Mouse (Mus musculus) Patski (cell line): Measurements from ENCODE around the gene Gm21095. TPM values are rescaled to one million over a fixed set of nuclear protein-coding genes. Genes with fewer than 3 reads are reported as not detected.
"Not testable (repeated sequence)": the region's sequence is repeated elsewhere in the genome, so short reads cannot be mapped to it uniquely, and the experiment has no call there.

Experiments
- ATAC-seq: fragments of 100-300 bp; one replicate; pipeline ENCODE4 v1.8.0; 2021
- CTCF ChIA-PET: fragments of 350-600 bp; sonication (Branson Sonifier 250); formaldehyde crosslinking; loops from one replicate; lab custom pipeline; 2022; ENCODE audit warnings: inconsistent platforms; lab: Charles Lee
- POLR2A ChIA-PET: fragments of 350-600 bp; sonication (Branson Sonifier 250); formaldehyde crosslinking; loops from one replicate; lab custom pipeline; 2022; ENCODE audit warnings: antibody characterized with exemption, inconsistent platforms; lab: Charles Lee
- DNase-seq: peaks from one replicate; pipeline ENCODE4 v3.0.0-alpha.2; 2011; ENCODE audit warnings: low read depth, low spot score
- H3K27me3 ChIP-seq: fragments of 371-371 bp; one replicate; pipeline ENCODE4 v1.5.1; 2021
- in situ Hi-C: fragments of 300-500 bp; cut with MboI; formaldehyde crosslinking; loops from 3 replicates; pipeline ENCODE4 v1.11.1; 2018; ENCODE audit warnings: low pct_unique_long_range_greater_than_20kb, mixed read lengths
- polyA plus RNA-seq: library from polyadenylated mRNA; unstranded; gene quantifications from one replicate; pipeline ENCODE4 v1.2.3, GENCODE M21; 2021

Gene Gm21095
- not detected for polyA plus RNA-seq

DNA sequence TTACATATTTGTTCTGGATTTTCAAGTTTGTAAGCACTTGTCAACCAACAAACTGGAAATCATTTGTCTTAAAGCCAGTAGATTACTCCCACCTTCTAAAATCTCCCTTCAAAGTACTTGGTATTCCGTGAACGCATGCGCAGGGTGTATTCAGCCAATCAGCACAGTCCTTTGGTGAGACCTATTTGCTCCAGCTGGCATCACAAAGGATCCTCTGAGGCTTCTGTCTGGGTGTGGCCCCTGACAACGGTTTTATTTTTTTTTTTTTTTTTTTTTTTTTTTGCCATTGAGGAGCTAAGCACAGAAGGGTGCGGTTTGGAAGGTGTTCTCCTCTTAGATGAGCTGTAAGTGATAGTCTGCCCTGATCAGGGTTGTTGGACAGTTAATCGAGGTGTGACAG lies at the start of gene Gm21095:
Gene Gm21095 (plus strand): TSS at position 301 of the 400 bp plus-strand sequence.
- DNase-seq, CTCF ChIA-PET, ATAC-seq, POLR2A ChIA-PET, H3K27me3 ChIP-seq, in situ Hi-C loops: not testable (repeated sequence)
